Mouse (Mus musculus) kidney, postnatal 25 days (tissue): ENCODE results near the gene Zfp991.
"Not testable (repeated sequence)": the region's sequence is repeated elsewhere in the genome, so short reads cannot be mapped to it uniquely, and the experiment has no call there.

Source experiments
- DNase-seq, 2 experiments: peaks; one replicate each; pipeline ENCODE4 v3.0.0; 2021; ENCODE audit warnings: mixed read lengths in 2 of 2

Gene Zfp991

DNA sequence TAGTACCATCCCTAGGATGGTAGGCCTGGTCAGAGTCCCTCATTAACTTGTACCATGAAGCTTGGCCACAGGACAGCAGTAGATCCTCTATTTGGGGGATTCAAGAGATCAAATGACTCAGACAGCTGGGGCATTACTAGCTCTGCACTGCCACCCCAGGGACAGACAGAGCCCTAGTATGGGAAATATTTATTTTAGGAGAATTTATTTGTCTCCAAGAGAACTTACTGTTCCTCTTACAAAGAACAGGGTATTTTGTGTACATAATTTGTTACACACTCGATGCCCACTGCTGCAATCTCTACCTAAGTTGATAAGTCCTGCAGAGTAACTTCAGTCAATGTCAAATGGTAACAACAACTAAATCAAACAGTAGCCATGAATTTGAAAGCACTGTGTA, 55.0 kb downstream of the Zfp991 start:
- DNase-seq, result not testable (repeated sequence)

- DNase-seq, result peak in 1 of 2 experiments; percentile 31
Observed at GRCm38 (mm10) chr4:147187283-147187965, 55.6 kb downstream of the Zfp991 start.

GRCm38 (mm10) chr4:147195186-147195585, 63.3 kb downstream of the Zfp991 start:
- peak in 1 of 2 experiments; percentile 37 for DNase-seq

- not testable (repeated sequence) for DNase-seq
Observed at GRCm38 (mm10) chr4:147197210-147197609, 65.4 kb downstream of the Zfp991 start.

- peak in 1 of 2 experiments; percentile 34 for DNase-seq
Observed at GRCm38 (mm10) chr4:147199055-147199750, 67.4 kb downstream of the Zfp991 start.

DNA sequence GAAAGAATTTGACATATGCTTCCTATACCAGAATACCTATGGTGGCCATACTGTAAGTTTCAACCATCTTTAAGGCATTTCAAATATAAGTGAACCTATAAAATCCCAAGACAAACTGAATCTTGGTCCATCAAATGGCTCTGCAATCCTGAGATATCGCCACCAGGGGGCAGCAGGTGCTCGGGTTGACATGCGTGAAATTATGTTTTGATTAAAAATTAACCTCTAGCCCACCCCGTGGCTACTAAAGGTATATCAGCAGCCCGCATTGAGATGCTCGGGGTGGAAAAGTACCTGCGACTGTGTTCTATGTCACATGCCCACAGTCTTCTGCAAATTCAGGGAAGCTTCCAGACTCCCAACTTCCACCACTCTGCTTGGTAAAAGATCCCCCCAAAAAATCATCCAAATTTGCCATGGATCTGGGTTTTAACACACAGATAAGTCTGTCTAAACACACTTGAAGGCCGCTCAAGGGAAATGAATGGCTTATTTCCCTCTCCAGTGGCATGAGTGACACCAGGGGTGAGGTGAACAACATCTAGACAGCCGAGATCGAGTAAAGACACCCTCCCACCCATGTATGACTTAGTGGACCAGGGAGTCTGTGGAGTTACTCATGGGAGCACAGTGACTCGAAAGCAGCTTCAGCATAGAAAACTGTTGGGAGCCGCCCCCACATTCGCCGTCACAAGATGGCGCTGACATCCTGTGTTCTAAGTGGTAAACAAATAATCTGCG, 70.3 kb downstream of the Zfp991 start:
- DNase-seq, result not testable (repeated sequence)

DNA sequence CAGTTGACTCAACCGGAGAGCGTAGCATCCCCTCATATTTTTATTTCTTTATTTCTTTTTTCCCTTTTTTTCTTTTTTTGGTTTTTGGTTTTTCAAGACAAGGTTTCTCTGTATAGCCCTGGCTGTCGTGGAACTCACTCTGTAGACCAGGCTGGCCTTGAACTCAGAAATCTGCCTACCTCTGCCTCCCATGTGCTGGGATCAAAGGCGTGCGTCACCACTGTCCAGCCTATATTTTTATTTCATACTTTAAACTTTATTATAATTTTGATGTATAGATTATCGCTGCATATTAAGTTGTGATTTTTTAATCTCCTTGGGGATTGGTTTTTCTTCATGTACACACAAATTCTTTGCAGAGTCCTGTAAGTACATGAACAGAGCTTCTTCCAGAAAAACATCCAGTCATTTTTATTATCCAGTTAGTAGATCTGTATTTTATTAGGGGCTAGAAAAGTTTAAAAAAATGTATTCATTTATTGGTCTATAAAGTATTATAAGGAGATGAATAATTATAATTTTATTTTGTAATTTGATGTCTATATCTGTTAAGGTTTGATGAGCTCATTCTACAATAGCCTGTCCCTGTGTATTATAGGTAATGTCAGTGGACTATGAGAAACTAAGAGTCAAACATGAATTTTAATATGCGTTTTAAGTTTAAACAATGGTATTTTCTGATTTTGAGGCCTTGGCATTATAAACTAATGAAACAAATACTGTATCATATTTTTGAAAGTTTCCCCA, 80.5 kb downstream of the Zfp991 start:
- not testable (repeated sequence) for DNase-seq

GRCm38 (mm10) chr4:147214233-147214632, 82.4 kb downstream of the Zfp991 start:
- not testable (repeated sequence) for DNase-seq

DNA sequence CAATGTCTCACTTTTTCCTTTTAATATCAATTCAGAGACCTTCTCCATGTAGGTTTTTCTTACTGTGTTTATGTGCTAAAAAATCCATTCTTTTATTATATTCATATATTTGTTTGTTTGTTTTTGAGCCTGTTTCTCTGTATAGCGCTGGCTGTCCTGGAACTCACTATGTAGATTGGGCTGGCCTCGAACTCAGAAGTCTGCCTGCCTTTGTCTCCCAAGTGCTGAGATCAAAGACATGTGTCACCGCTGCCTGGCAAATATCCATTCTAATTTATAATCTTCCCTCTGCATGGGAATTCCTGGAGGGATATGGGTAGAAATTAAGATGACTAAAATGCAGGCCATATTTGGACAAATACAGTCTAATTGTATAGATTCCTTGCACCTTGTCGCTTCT, 85.8 kb downstream of the Zfp991 start:
- DNase-seq, result not testable (repeated sequence)

DNA sequence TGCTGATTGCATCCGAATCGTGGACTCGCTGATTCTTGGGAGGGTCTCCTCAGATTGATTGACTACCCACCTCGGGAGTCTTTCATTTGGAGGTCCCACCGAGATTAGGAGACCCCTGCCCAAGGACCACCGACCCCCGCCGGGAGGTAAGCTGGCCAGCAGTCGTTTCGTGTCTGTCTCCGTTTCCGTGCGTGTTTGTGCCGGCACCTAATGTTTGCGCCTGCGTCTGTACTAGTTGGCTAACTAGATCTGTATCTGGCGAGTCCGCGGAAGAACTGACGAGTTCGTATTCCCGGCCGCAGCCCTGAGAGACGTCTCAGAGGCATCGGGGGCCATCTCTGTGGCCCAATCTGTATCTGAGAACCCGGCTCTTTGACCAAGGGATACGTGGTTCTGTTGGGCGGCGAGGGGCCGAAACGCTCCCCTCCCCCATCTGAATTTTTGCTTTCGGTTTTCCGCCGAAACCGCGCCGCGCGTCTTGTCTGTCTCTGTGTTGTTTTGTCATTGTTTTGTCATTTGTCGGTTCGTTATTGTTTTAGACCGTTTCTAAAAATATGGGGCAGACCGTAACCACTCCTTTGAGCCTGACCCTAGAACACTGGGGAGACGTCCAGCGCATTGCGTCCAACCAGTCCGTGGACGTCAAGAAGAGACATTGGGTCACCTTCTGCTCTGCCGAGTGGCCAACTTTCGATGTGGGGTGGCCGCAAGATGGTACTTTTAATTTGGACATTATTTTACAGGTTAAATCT, 87.7 kb downstream of the Zfp991 start:
- DNase-seq, result peak in 1 of 2 experiments; percentile 45

- DNase-seq, result peak in 1 of 2 experiments; percentile 39
Observed at GRCm38 (mm10) chr4:147220226-147220625, 88.4 kb downstream of the Zfp991 start.

DNA sequence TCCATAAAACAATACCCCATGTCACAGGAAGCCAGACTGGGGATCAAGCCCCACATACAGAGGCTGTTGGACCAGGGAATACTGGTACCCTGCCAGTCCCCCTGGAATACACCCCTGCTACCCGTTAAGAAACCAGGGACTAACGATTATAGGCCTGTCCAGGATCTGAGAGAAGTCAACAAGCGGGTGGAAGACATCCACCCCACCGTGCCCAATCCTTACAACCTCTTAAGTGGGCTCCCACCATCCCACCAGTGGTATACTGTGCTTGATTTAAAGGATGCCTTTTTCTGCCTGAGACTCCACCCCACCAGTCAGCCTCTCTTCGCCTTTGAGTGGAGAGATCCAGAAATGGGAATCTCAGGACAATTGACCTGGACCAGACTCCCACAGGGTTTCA, 90.2 kb downstream of the Zfp991 start:
- peak; percentile 12 to 50 for DNase-seq

- DNase-seq, result peak; percentile 23 to 46
Observed at GRCm38 (mm10) chr4:147223778-147224435, 92.1 kb downstream of the Zfp991 start.

- peak in 1 of 2 experiments; percentile 45 for DNase-seq
Observed at GRCm38 (mm10) chr4:147225616-147226015, 93.8 kb downstream of the Zfp991 start.

- DNase-seq, result not testable (repeated sequence)
Observed at GRCm38 (mm10) chr4:147230026-147230425, 98.2 kb downstream of the Zfp991 start.
